Mouse (Mus musculus) splenic B cell, adult 2 months (primary cell): ENCODE data around the gene Ddx54.

Experiments
- DNase-seq: peaks from one replicate; pipeline ENCODE4 v3.0.0-alpha.2; 2011; ENCODE audit warnings: low read depth, low spot score
- H3K27me3 ChIP-seq: 2 replicates; pipeline ENCODE4 v1.6.1; 2012; ENCODE audit warnings: mild to moderate bottlenecking, low read length, moderate library complexity, mixed read lengths; ENCODE audit not compliant: control insufficient read depth, poor library complexity, insufficient read depth, severe bottlenecking
- H3K36me3 ChIP-seq: 2 replicates; pipeline ENCODE4 v1.6.1; 2012; ENCODE audit warnings: mild to moderate bottlenecking, low read length, moderate library complexity, mixed read lengths; ENCODE audit not compliant: control insufficient read depth, poor library complexity, insufficient read depth, severe bottlenecking

Gene Ddx54

GRCm38 (mm10) chr5:120653873-120654272, 41.3 kb downstream of the Ddx54 start:
- H3K36me3 ChIP-seq: no peaks in the 10 kb centered on the region
- DNase-seq: no peak
- no peaks in the 10 kb centered on the region for H3K27me3 ChIP-seq

- no peaks in the 10 kb centered on the region for H3K27me3 ChIP-seq
- no peaks in the 10 kb centered on the region; the same call in 1 of the 2 replicates for H3K36me3 ChIP-seq
- DNase-seq: no peak
These were observed 43.8 kb downstream of the Ddx54 start for GRCm38 (mm10) chr5:120656281-120656751.

DNA sequence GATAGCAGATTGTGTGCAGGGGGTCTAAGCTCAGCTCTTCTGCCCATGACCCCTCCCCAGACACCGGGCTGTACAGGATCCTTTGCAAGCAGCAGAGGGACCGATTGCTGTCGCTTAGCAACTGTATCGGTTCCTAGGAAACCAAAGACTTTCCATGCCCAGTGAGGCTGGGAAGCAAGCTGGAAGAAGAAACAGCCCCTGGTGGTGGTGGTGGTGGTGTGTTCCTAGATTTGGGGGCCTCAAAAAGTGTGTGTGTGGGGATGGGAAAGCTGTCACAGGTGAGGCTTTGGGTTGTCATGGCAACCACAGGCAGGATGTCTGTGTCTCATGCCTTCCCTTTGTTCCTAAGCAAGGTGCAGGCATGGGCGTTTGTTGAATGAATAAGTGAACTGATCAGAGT, 48.3 kb downstream of the Ddx54 start:
- Histone ChIP-seq H3K36me3 (peaks cover 2% of the 10 kb centered on the region), H3K27me3 (no peaks in the 10 kb centered on the region)
- DNase-seq: no peak

- no peaks in the 10 kb centered on the region for H3K27me3 ChIP-seq
- peak; percentile 48 for DNase-seq
- H3K36me3 ChIP-seq: peaks cover 2% of the 10 kb centered on the region
These were observed 52.3 kb downstream of the Ddx54 start for GRCm38 (mm10) chr5:120664888-120665287.

- no peaks in the 10 kb centered on the region for H3K27me3 ChIP-seq
- H3K36me3 ChIP-seq: peaks cover 2% of the 10 kb centered on the region; the same call in 1 of the 2 replicates
- peak; percentile 73 for DNase-seq
These were observed 56.2 kb downstream of the Ddx54 start for GRCm38 (mm10) chr5:120668761-120669160.

GRCm38 (mm10) chr5:120670132-120670531, 57.6 kb downstream of the Ddx54 start:
- Histone ChIP-seq H3K27me3 (no peaks in the 10 kb centered on the region), H3K36me3 (no peaks in the 10 kb centered on the region)
- DNase-seq: peak; percentile 52

DNA sequence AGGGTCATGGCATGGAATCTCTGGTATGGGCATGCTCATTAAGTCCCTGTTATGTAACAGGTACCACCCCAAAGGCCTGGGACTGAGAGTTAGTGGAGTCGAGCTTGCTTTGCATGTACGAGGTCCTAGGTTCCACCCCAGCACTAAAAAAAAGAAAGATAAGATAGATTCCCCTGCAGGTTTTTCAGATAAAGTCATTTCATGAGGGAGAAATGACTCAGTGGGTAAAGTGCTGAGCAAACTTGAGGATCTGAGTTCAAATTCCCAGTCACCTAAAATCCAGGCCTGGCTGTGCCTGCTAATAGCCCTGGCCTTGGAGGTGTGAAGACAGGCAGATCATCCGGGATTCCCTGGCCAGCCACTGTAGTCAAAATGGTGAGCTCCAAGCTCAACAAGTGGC, 59.3 kb downstream of the Ddx54 start:
- H3K36me3 ChIP-seq: no peaks in the 10 kb centered on the region; the same call in 1 of the 2 replicates
- DNase-seq: no peak
- no peaks in the 10 kb centered on the region for H3K27me3 ChIP-seq

DNA sequence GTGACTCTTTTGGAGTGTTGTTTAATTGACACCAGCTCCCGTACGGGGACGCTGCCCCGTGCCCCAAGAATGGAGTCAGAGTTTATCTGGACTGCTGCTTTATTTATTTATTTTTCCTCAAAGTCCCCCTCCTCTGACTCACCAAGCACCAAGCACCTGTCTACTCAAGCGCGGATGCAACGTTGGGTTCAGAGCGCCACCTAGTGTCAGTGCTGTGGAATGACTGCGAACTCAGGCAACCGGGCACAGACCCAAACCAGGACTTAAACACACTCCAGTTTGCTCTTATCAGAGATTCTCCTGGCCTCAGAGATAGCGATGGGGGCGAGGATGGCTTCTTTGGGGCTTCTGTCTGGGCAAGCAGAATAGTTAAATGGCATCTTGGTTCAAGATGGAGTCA, 61.1 kb downstream of the Ddx54 start:
- H3K27me3 ChIP-seq: no peaks in the 10 kb centered on the region
- DNase-seq: peak; percentile 91

DNA sequence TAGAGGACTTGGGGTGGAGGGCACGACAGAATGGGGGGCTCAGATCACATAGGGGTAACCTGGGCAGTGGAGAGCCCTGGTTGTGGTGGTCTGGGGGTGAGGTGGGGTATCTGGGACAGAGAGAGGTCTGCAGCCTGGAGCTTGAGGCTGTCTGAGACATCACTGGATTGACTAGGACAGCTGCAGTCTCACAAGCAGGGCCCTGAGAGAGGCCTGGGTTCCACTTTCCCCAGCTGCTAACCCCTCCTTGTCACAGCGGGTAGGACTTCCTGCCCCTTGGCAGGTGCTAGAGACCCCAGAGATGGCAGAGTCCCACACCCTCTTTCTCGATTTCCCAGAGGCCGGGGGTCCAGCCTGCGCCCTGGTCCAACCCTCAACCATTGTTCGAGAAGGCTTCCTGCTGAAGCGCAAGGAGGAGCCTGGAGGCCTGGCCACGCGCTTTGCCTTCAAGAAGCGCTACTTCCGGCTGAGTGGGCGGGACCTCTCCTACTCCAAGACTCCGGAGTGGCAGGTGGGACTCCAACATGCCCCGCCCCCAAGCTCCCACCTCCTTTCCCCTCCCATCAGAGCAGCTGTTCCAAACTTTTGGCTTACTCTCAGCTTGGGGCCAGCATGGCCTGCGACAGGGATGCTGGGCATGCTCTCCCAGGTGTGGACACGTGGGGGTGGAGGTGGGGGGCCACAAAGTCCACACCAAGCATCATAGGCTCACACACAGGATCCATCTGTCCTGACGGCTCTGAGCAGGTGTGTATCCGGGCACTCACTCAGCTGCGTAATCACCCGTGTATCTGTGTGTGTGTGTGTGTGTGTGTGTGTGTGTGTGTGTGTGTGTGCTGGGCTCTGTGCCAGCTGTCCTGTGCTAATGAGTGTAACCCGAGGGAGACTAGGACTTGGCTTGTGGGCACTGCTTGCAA, 61.9 kb downstream of the Ddx54 start:
- peak; percentile 53 for DNase-seq
- H3K27me3 ChIP-seq: no peaks in the 10 kb centered on the region
- no peaks in the 10 kb centered on the region; the same call in 1 of the 2 replicates for H3K36me3 ChIP-seq

More for the DNA sequence above, 61.1 kb downstream of the Ddx54 start:
- H3K36me3 ChIP-seq: no peaks in the 10 kb centered on the region; the same call in 1 of the 2 replicates

DNA sequence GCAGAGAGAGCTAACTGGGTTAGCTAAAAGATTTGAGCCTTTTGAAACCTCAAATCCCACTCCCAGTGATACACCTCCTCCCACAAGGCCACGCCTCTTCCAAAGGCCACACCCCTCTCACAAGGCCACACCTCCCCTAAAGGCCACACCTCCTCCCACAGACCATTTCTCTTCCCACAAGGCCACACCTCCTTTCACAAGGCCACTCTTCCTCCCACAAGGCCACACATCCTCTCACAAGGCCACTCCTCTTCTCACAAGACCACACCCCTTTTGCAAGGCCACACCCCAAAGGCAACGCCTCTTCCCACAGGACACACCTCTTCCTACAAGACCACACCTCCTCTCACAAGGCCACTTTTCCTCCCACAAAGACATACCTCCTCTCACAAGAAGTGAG, 65.0 kb downstream of the Ddx54 start:
- peak; percentile 85 for DNase-seq
- Histone ChIP-seq H3K36me3 (peaks cover 6% of the 10 kb centered on the region), H3K27me3 (no peaks in the 10 kb centered on the region)
